Comparison of ENCODE assay signal across 14 mouse cellular contexts in the genomic region with DNA sequence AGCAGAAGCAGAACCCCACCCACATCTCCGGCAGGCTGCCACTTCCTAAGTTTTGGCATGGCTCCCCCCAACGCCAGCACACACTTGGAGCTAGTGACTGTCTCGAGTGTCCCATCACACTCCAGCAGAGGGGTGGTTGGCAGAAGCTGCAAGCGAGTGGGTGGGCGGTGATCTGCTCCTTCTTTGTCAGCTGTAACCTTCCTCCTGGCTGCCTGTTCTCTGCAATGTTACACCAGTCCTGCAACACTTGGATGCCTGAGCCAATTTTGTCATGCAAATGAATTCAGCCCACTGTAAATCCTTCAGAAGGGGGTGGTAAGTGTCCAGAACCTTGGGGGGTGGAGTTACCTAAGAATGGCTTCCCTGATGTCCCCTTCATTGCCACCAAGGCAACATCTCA.
DNase-seq lines count a peak whose midpoint lies in the region; ATAC-seq and TF ChIP-seq lines count a peak whose summit lies in the region.
"Had no signal": no experiment of that assay in that cellular context is flagged by ENCODE, and none has a peak within 500 bp of the region (broad histone marks: within the 10 kb centered on the region; RNA-seq: fewer than 3 reads in every experiment).

No protein-coding gene starts in this region.

- no peaks in the 10 kb centered on the region for H3K9me3 ChIP-seq in midbrain, embryonic 13.5 days
- no peaks in the 10 kb centered on the region for H3K9me3 ChIP-seq in midbrain, postnatal 0 days (ENCODE audit: low read length)
- H3K9me3 ChIP-seq in kidney, embryonic 15.5 days (replicated peaks): no peaks in the 10 kb centered on the region

- H3K27ac ChIP-seq in midbrain, embryonic 13.5 days: 0 out of 2 replicates have a peak overlapping the region, but pooled peaks have one; percentile 39
- H3K27ac ChIP-seq in midbrain, postnatal 0 days (ENCODE audit: low read depth, low read length): no peak overlapping the region
- H3K27ac ChIP-seq in kidney, embryonic 15.5 days: no peak overlapping the region
- H3K27ac ChIP-seq: liver, embryonic 14.5 days had no signal

- ATAC-seq in midbrain, embryonic 13.5 days: no peak
- ATAC-seq in midbrain, postnatal 0 days (ENCODE audit: low FRiP score): no peak
- no peak for ATAC-seq in kidney, embryonic 15.5 days (replicated peaks; ENCODE audit: low FRiP score)

- WGBS in midbrain, embryonic 13.5 days: 58% methylated on average over 5 of the region's 5 CpGs
- WGBS in midbrain, postnatal 0 days: 47% methylated on average over 5 of the region's 5 CpGs
- WGBS in kidney, embryonic 15.5 days: 23% methylated on average over 5 of the region's 5 CpGs

- no peak for DNase-seq in midbrain, postnatal 0 days (ENCODE audit: low spot score)
- peak; percentile 36 to 76 for DNase-seq in frontal cortex, postnatal 10 days (ENCODE audit: low spot score in 2 of 2)
- peak; percentile 78 to 90 for DNase-seq in left cerebral cortex, adult 18-20 months (ENCODE audit: low spot score in 2 of 2)
- DNase-seq in right cerebral cortex, postnatal 25 days: peak; percentile 82
- no peak for DNase-seq in testis, postnatal 14 days (ENCODE audit: low spot score)
- DNase-seq in urinary bladder, postnatal 10 days (ENCODE audit: low spot score): no peak
- DNase-seq: adrenal gland, postnatal 14 days; gastrocnemius, postnatal 14 days; heart, postnatal 14 days; kidney, postnatal 25 days; thymus, postnatal 4 days had no signal

- H3K36me3 ChIP-seq in midbrain, embryonic 13.5 days: no peaks in the 10 kb centered on the region
- no peaks in the 10 kb centered on the region for H3K36me3 ChIP-seq in midbrain, postnatal 0 days (ENCODE audit: insufficient read depth, low read length)
- H3K36me3 ChIP-seq in kidney, embryonic 15.5 days: no peaks in the 10 kb centered on the region

- H3K27me3 ChIP-seq in midbrain, embryonic 13.5 days: peaks cover 35% of the 10 kb centered on the region
- H3K27me3 ChIP-seq in midbrain, postnatal 0 days (ENCODE audit: insufficient read depth, low read length): no peaks in the 10 kb centered on the region
- H3K27me3 ChIP-seq in kidney, embryonic 15.5 days: peaks cover 22% of the 10 kb centered on the region

- no peak overlapping the region for H3K4me2 ChIP-seq in midbrain, embryonic 13.5 days (replicated peaks)
- no peak overlapping the region for H3K4me2 ChIP-seq in midbrain, postnatal 0 days (ENCODE audit: low read depth, low read length, poor library complexity, severe bottlenecking)
- H3K4me2 ChIP-seq in kidney, embryonic 15.5 days: no peak overlapping the region

- peaks cover 46% of the 10 kb centered on the region for H3K4me1 ChIP-seq in midbrain, embryonic 13.5 days (replicated peaks)
- H3K4me1 ChIP-seq in midbrain, postnatal 0 days (ENCODE audit: insufficient read depth, low read length): 0 out of 2 replicates have a peak, but pooled peaks cover 2% of the 10 kb centered on the region
- H3K4me1 ChIP-seq in kidney, embryonic 15.5 days: peaks cover 38% of the 10 kb centered on the region

- no peak overlapping the region for H3K4me3 ChIP-seq in midbrain, embryonic 13.5 days (replicated peaks)
- H3K4me3 ChIP-seq in midbrain, postnatal 0 days (ENCODE audit: low read depth, low read length): no peak overlapping the region
- H3K4me3 ChIP-seq in kidney, embryonic 15.5 days (replicated peaks): no peak overlapping the region

- no peak for TF ChIP-seq CTCF in midbrain, postnatal 0 days (IDR thresholded peaks at IDR 0.05)

- no peak overlapping the region for H3K9ac ChIP-seq in midbrain, embryonic 13.5 days (replicated peaks)
- H3K9ac ChIP-seq in midbrain, postnatal 0 days (replicated peaks; ENCODE audit: low read length, poor library complexity, severe bottlenecking): no peak overlapping the region
- H3K9ac ChIP-seq in kidney, embryonic 15.5 days: no peak overlapping the region
- H3K9ac ChIP-seq: liver, embryonic 14.5 days had no signal

Comparison
In these comparisons a context has a peak if more than half of its experiments do, and no peak if none do; other contexts are left out.
1. DNase-seq: peak in frontal cortex, postnatal 10 days (2 of 2), left cerebral cortex, adult 18-20 months (2 of 2) and right cerebral cortex, postnatal 25 days (single experiment); none in midbrain, postnatal 0 days (single experiment), testis, postnatal 14 days (single experiment) and urinary bladder, postnatal 10 days (single experiment).